Mouse (Mus musculus) c-Kit-positive CD71-negative TER-119-negative erythroid progenitor cells, embryonic 14.5 days (primary cell): ENCODE measurements around the gene Crybb1.

Experiments
- DNase-seq: peaks from one replicate; pipeline ENCODE4 v3.0.0-alpha.2; 2013; ENCODE audit warnings: low read depth

Gene Crybb1

DNA sequence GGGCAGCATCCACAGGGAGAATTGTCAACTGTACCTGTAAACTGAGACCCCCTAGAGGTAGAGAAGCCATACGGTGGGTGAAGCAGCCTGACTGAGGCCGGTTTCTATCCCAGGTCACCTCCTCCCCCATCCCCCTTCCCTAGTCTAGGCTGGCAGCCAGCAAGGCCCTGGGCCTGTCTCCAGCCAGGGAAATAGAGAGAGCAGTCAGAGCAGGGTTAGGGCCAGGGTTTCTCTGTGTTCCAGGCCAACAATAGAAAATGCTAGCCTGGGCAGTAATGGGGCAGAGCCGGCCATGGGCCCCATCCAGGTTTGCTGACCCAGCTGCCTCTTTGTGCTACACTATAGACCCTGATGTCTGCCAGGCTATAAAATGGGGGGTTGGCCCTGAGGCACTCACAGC, at the start of gene Crybb1:
TSS of gene Crybb1 (plus strand) at position 390 of the 400 bp plus-strand sequence.
- DNase-seq = no peak

DNA sequence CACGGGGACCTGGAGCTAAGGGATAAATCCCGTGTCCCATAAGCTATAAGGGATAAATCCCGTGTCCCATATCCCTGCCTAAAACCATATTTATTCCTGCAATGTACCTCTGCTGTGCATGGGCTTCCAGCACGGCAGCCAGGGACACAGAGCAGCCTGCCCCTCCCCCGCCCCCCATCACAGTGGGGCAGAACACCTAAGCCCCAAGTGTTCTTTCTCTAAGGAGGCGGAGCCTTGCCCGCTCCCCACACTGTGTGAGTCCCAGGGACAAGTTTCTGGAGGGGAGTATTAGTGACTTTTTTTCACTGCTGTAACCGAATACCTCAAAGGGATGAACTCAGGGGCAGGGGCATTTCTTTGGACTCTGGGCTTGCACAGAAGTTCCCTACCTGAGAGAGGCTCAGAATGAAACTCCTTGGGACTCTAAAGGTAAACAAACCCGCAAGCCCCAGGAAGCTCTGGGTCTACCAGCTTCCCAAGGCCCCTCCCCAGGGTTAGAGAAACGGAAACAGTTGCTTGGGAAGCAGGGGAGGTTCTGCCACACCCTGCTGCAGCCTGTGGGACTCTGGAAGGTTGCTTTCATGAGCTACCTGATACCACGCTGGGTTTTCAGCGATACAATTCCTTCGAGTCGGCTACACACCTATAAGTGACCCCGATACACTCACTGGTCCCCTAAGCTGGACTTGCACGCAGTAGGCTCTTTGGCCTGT, 48.9 kb upstream of the Crybb1 start:
- no peak for DNase-seq

DNA sequence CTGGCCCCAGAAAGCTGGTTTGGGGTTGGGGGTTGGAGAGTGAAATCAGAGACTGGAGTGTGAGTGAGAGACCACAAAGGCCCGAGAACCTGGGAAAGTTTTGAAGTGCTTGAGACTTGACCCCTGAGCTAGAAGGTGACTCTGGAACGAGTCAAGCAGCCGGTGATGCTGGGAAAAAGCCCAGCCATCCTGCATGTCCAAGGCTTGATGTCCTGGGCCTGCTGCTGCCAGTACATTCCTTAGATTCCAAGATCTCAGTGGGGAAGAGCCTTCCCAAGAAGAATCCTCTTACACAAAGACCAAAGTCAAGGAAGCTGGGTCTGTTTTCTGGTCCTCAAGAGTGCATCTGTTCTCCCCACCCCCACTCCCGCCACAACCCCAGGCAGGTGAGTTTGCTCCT, 47.3 kb upstream of the Crybb1 start:
- DNase-seq = no peak

DNA sequence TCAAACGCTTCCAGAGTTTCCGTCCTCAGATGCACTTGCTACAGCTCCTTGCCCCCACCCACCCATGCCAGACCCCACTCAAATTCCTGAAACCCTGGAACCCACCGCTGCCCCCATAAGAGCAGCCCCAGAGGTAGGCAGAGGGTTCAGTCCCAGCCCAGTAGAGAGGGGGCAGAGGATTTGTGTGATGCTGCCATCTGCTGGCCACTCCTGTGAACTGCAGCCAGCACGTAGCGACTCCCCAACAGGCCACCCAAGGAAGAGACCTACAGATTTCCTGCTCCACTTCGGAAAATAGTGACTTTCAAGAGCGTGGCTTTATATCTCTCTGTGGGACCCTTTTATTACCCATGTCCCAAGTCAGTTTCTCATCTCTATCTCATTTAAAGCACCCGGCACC, 45.5 kb upstream of the Crybb1 start:
- DNase-seq = peak; percentile 42

- no peak for DNase-seq
Measured at GRCm38 (mm10) chr5:112211911-112212310, 43.7 kb upstream of the Crybb1 start.

DNA sequence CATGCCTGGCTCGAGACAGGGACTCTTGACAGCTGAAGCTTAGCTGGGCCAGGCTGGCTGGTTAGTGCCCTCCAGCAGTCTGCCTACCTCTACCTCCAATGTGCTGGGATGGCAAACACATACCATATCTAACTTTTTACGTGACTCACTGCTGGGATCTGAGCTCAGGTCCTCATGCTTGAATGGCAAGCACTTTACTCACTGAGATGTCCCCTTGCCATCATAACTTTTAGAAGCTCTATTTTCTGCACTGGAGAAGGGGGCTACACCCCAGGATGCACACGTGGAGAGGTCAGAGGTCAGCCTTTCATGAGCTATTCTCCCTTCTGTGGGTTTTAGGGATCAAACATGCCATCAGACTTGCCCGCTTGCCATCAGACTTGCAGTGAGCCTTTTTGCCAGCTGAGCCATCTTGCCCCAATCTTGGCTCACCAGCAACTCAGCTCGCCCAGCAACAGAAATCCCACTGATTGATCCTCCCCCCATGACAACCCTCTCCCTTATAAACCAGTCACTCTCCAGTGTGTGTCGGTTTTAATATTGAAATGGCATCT, 42.8 kb upstream of the Crybb1 start:
- no peak for DNase-seq

DNA sequence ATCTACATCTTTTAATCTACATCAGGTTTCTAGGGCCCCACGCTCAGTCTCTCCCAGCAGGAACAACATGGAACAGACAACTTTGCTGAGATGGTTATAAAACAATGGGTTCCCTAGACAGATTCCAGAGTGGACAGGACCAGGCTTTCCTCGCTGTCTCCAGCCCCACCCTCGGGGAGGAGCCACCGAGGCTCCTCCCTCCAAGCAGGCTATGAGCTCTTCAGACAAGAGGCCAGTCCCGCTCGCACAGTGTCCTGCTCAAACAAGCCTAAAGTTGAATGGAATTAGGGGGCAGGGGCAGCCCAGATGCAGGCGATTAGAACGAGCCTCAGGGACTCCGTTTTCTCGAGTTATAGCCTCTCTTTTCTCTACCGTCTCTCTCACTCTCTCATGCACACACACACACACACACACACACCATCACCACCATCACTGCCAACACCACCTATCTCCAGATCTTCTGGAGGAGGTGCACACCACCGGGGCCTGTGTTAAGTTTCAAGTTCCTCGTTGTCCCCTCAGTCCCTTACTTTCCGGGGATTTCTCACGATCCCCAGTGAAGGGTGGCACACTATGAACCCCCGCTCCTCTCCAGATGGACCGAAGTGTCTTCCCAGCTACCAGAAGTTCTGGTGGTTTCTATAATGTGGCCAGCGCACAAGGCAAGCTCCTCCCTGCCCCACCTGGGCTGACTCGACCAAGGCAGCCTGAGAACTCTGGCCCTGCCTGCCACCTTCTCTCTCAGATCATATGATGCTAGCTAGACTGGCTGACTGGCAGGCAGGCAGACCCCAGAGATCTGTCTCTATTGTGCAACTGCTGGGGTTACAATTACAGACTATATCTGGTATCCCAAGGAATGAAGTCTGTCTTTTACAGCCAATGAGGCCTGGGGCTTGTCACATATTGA, 42.0 kb upstream of the Crybb1 start:
- no peak for DNase-seq

DNA sequence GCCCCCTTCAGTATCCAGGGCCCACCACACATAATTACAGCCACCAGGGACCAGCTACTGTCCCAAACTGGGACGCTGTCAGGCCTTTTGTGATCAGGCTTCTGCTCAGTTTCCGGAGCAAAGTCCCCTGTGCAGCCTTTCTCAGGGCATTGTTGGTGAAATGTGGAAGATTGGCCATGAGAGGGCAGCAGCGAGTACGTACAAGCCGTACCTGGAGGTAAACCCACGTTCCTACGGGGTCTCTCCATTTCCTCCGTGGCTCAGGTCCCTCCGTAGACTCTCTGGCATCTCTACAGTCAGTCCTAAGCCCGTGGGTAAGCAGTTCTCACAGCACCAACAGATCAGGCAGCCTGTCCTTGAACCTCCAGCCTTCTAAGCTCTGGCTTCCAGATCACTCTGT, 41.2 kb upstream of the Crybb1 start:
- DNase-seq = peak; percentile 38

GRCm38 (mm10) chr5:112215291-112215751, 40.3 kb upstream of the Crybb1 start:
- DNase-seq = no peak

GRCm38 (mm10) chr5:112215801-112216251, 39.8 kb upstream of the Crybb1 start:
- no peak for DNase-seq

GRCm38 (mm10) chr5:112216335-112216734, 39.3 kb upstream of the Crybb1 start:
- no peak for DNase-seq

GRCm38 (mm10) chr5:112217031-112217430, 38.6 kb upstream of the Crybb1 start:
- no peak for DNase-seq

DNA sequence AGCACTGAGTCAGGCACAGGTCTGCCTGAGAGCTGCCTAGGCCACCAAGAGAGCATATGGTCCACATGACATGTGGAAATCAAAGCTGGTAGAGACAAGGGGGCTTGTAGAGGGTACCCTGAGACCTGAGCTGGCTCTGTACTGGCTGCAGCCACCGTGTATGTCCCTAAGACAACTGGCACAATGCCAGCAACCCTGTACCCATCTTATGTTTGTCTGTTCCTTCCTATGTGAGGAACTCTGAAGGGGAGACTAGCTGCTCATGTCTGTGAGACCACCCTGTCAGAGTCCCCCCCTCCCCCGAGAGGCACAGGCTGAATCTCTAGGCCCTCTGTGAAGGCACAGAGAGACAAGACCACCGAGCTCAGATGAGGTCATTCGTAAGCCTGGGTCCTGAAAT, 36.9 kb upstream of the Crybb1 start:
- DNase-seq = no peak

GRCm38 (mm10) chr5:112219398-112219797, 36.2 kb upstream of the Crybb1 start:
- no peak for DNase-seq

DNA sequence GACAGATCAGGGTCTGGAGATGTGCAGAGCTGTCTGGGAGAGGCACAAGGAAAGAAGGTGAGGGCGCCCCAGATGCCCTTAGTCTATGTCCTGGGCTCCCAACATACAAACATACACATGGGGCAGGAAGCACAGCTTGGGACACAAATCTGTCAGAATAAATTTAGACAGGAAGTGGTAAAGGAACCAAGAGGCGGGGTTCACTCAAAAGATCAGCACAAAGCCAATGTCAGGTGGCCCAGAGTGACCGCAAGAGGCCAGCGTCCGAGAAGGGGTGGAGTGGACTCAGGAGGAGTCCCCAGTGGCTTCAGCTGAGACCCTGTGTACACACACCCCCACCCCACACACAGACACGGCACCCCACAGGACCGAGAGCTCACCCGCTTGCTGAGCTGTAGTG, 35.4 kb upstream of the Crybb1 start:
- DNase-seq = no peak

DNA sequence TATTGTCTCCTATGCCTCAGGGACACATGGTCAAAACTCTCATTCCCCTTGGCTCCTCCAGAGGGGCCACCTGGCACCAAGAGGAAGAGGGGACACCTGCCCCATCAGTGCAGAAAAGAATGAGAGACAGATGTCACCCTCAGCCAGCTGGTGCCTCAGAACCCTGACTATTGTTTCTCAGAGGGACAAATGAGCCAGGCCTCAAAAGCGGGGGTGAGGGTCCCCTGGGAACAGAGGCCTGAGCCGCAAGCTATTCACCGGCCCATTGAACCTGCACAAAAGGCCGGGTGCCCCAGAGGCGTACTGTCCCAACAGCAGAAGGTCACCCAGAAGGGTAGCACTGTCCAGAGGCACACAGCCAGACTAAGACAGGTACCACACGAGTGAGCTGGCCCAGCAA, 30.0 kb upstream of the Crybb1 start:
- DNase-seq = no peak

GRCm38 (mm10) chr5:112227354-112227753, 28.3 kb upstream of the Crybb1 start:
- no peak for DNase-seq

DNA sequence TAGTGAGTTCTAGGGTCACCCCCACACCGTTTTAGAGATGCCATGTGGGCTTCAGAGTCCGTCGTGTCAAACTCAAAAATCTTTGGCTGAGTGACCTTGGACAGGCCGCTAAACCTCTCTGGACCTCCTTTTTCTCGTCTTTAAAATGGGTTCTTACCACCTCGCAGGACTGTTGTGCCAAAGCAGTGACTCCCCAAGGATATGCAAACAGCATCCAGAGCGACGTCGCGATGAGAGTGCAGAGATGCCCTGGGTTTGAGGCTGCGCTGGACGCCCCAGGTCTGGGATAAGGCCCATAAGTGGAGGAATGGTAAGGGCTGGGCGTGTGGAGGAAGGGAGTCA, 27.7 kb upstream of the Crybb1 start:
- DNase-seq = no peak

- no peak for DNase-seq
Measured at GRCm38 (mm10) chr5:112228240-112229076, 27.2 kb upstream of the Crybb1 start.

GRCm38 (mm10) chr5:112235806-112236205, 19.8 kb upstream of the Crybb1 start:
- no peak for DNase-seq

DNA sequence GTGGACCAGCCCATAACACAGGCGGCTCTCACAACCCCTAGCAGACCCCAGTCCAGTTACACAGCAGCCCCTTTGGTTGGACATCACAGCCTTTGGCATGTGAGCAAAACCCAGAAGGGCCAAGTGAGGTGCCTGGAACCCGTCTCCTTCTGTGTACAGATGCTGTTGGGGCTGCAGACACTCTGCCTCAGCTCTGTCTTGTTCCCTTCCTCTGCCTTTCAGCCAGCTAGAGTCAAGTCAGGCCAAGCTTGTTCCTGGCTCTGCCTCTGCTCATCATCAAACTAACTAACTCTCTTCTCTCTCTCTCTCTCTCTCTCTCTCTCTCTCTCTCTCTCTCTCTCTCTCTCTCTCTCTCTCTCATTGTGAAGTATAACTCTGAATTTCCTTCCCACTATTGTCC, 19.0 kb upstream of the Crybb1 start:
- DNase-seq = no peak

GRCm38 (mm10) chr5:112237439-112237838, 18.2 kb upstream of the Crybb1 start:
- no peak for DNase-seq
